Mouse (Mus musculus) stomach, postnatal 0 days (tissue): Measurements from ENCODE around the gene Rpl35a. TPM values are rescaled to one million over a fixed set of nuclear protein-coding genes. Genes with fewer than 3 reads are reported as not detected.

Source experiments
- ATAC-seq: fragments of 200-750 bp; cut with Nextera tagmentation; 2 replicates; pipeline ENCODE4 v1.8.0; 2017; ENCODE audit not compliant: low FRiP score, low TSS enrichment
- DNase-seq: peaks from one replicate; pipeline ENCODE4 v3.0.0-alpha.2; 2016; ENCODE audit warnings: low spot score
- H3K27ac ChIP-seq: fragments of 300-500 bp; sonication (generic); replicated peaks from 2 replicates; pipeline ENCODE4 v1.5.1; 2014; ENCODE audit warnings: mild to moderate bottlenecking, control low read depth
- H3K27me3 ChIP-seq: fragments of 300-500 bp; sonication (generic); 2 replicates; pipeline ENCODE4 v1.6.1; 2014; ENCODE audit warnings: low read length; ENCODE audit not compliant: control insufficient read depth, insufficient read depth
- H3K36me3 ChIP-seq: fragments of 300-500 bp; sonication (generic); 2 replicates; pipeline ENCODE4 v1.6.1; 2014; ENCODE audit warnings: low read length, mixed read lengths; ENCODE audit not compliant: control insufficient read depth, insufficient read depth
- H3K4me1 ChIP-seq: fragments of 300-500 bp; sonication (generic); replicated peaks from 2 replicates; pipeline ENCODE4 v1.6.1; 2014; ENCODE audit warnings: antibody characterized with exemption; ENCODE audit not compliant: control insufficient read depth, insufficient read depth
- H3K4me2 ChIP-seq: fragments of 300-500 bp; sonication (generic); replicated peaks from 2 replicates; pipeline ENCODE4 v1.6.1; 2014; ENCODE audit warnings: low read depth, mild to moderate bottlenecking, control low read depth, moderate library complexity
- H3K4me3 ChIP-seq: fragments of 300-500 bp; sonication (generic); 2 replicates; pipeline ENCODE4 v1.5.1; 2014; ENCODE audit warnings: low read depth, low read length, control low read depth
- H3K9ac ChIP-seq: fragments of 300-500 bp; sonication (generic); 2 replicates; pipeline ENCODE4 v1.6.1; 2014; ENCODE audit warnings: mild to moderate bottlenecking, low read length, control low read depth, mixed read lengths
- H3K9me3 ChIP-seq: fragments of 300-500 bp; sonication (generic); 2 replicates; pipeline ENCODE4 v1.6.1; 2016; ENCODE audit warnings: low read length; ENCODE audit not compliant: control insufficient read depth
- CTCF ChIP-seq: IDR thresholded peaks from 2 replicates; pipeline ENCODE4 v1.5.1; 2016; ENCODE audit warnings: antibody characterized with exemption, low read depth, mild to moderate bottlenecking, moderate library complexity
- EP300 ChIP-seq: optimal IDR thresholded peaks from 2 replicates; pipeline ENCODE3; 2016; ENCODE audit warnings: antibody characterized with exemption
- WGBS: fragments of 180-500 bp; shearing (Covaris S2); extraction: QIAGEN DNeasy Blood & Tissue Kit; methylation state at CpG from one replicate; pipeline ENCODE4 v1.1.7; 2014; 5-methylcytosine and 5-hydroxymethylcytosine counted together
- polyA plus RNA-seq: library from polyadenylated mRNA; unstranded; fragments of >200 nt; fragmentation: Nextera tagmentation; extraction: Ambion mirVana; gene quantifications from 2 replicates; pipeline ENCODE4 v1.2.1, GENCODE M21; 2015

The Rpl35a gene
- polyA plus RNA-seq, 1 experiment from 2014 or later: 827 TPM

DNA sequence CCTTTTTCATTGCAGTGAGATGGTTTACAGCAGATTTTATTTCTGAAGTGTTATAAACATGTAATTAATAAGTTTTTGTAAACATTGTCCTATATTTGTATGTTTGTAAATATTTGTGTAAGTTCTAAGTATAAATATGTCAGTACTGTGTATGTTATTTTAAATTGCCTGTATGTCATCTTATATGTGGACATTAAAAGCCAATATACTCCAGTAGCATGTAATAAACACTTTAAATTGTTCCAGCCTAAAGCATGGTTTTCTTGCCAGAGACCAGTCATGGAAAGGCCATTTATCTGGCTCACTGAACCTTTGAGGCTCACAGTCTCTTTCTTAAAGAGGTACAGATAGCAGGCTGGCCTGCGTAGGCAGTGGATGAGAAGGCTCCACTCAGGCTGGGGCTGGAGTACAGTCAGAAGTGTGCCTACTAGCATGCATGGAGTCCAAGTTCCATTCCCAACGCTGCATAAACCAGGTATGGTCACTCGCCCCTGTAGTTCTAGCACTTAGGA is 40.8 kb upstream of the Rpl35a start:
- H3K9me3 ChIP-seq: no peaks in the 10 kb centered on the region
- DNase-seq (no peak), ATAC-seq (no peak)
- no peak overlapping the region for H3K4me3 ChIP-seq
- no peak overlapping the region for H3K27ac ChIP-seq
- H3K4me2 ChIP-seq: no peak overlapping the region
- no peak for TF ChIP-seq EP300
- no peak for TF ChIP-seq CTCF
- H3K27me3 ChIP-seq: no peaks in the 10 kb centered on the region
- H3K9ac ChIP-seq: no peak overlapping the region
- H3K36me3 ChIP-seq: peaks cover 14% of the 10 kb centered on the region
- WGBS: 78% methylated on average over 3 of the region's 3 CpGs
- no peaks in the 10 kb centered on the region for H3K4me1 ChIP-seq

DNA sequence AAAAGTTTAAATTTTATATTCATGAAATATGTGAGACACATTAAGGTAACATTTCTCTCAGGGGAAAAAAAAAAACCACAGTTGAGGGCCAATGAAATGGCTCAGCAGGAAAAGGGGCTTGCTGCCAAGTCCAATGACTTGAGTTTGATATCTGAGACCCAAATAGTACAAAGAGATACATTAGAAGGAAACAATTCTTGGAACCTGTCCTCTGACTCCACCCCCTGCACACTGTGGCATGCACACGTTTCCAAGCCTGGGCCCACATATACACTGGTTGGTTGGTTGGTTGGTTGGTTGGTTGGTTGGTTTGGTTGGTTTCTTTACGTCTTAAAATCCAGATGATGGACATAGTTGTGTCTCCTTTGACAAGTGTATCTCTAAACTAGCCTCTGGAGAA is 40.3 kb upstream of the Rpl35a start:
- H3K9ac ChIP-seq: no peak overlapping the region
- no peak overlapping the region for H3K4me3 ChIP-seq
- DNase-seq (no peak), ATAC-seq (no peak)
- no peaks in the 10 kb centered on the region for H3K4me1 ChIP-seq
- H3K4me2 ChIP-seq: no peak overlapping the region
- WGBS: 78% methylated on average over 2 of the region's 2 CpGs
- H3K9me3 ChIP-seq: no peaks in the 10 kb centered on the region
- H3K36me3 ChIP-seq: peaks cover 14% of the 10 kb centered on the region
- TF ChIP-seq EP300: no peak
- TF ChIP-seq CTCF: no peak
- no peaks in the 10 kb centered on the region for H3K27me3 ChIP-seq
- H3K27ac ChIP-seq: no peak overlapping the region

- TF ChIP-seq CTCF: no peak
- TF ChIP-seq EP300: no peak
- no peak overlapping the region for H3K9ac ChIP-seq
- no peak for ATAC-seq
- DNase-seq: no peak
- H3K4me1 ChIP-seq: no peaks in the 10 kb centered on the region
- H3K4me2 ChIP-seq: no peak overlapping the region
- H3K27ac ChIP-seq: no peak overlapping the region
- H3K27me3 ChIP-seq: no peaks in the 10 kb centered on the region
- H3K36me3 ChIP-seq: peaks cover 7% of the 10 kb centered on the region
- WGBS: 60% methylated on average over 5 of the region's 5 CpGs
- H3K9me3 ChIP-seq: no peaks in the 10 kb centered on the region
- H3K4me3 ChIP-seq: no peak overlapping the region
Measured at GRCm38 (mm10) chr16:33017677-33018349, 38.4 kb upstream of the Rpl35a start.

DNA sequence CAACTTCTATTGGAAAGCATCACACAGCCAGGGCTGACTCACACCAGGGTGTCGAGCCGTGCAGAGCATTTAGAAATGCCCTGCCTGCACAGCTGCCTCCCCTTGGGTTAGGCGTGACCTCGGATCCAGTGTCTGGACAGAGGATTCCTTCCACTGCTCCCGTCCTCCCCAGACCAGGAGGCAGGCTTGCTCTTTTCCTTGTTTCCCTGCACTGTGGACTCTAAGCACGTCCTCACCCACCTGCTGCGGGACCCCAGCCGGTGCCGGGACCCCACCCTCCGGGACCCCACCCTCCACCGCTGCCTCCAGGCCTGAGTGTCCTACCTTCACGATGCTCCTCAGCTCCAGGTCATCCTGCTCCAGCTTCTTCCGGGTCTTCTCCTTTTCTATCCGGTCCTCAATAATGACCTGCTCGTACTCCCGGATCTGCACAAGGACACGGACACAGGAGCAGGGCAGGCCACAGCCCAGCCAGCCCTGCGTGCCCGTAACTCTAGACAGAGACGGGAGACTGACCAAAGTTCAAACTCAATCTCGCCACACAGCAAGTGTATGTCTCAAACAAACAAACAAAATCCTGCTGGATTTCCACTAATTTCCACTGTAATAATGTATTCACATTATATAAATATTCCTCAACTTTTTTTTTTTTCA is 37.0 kb upstream of the Rpl35a start:
- WGBS: 59% methylated on average over 21 of the region's 21 CpGs
- Histone ChIP-seq H3K4me3 (no peak overlapping the region), H3K27ac (no peak overlapping the region), H3K4me1 (no peaks in the 10 kb centered on the region), H3K27me3 (no peaks in the 10 kb centered on the region), H3K36me3 (no peaks in the 10 kb centered on the region), H3K9me3 (no peaks in the 10 kb centered on the region), H3K4me2 (no peak overlapping the region), H3K9ac (peak overlapping the region; percentile 35; the same call in 1 of the 2 replicates)
- ATAC-seq (peak; percentile 34; the same call in 1 of the 2 replicates), DNase-seq (peak; percentile 29)
- TF ChIP-seq EP300 (no peak), CTCF (no peak)

- ATAC-seq (no peak), DNase-seq (no peak)
- Histone ChIP-seq H3K9me3 (no peaks in the 10 kb centered on the region), H3K27ac (no peak overlapping the region), H3K36me3 (no peaks in the 10 kb centered on the region), H3K4me2 (no peak overlapping the region), H3K4me3 (no peak overlapping the region), H3K27me3 (no peaks in the 10 kb centered on the region), H3K4me1 (no peaks in the 10 kb centered on the region), H3K9ac (no peak overlapping the region)
- no peak for TF ChIP-seq EP300
- no peak for TF ChIP-seq CTCF
- WGBS: 75% methylated on average over 3 of the region's 3 CpGs
Measured at GRCm38 (mm10) chr16:33021381-33021780, 34.9 kb upstream of the Rpl35a start.

DNA sequence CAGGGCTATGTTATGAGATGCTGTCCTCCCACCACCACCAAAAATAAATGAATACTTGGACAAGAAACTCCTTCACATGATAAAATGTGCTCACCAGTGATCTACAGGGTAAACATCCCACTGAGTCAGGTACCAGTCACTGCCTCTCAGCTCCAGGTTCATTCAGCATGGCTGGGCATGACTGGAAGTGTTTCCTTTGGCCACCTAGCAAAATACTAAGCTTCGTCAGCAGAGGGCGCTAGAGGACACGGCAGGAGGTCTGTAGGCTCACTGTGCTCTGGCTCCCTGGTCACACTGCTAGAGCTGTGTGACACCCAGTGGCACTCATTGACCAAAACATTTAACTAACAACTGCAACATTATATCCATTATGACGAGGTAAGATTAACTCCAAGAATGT is 32.5 kb upstream of the Rpl35a start:
- peak; percentile 99 for TF ChIP-seq CTCF
- no peak for TF ChIP-seq EP300
- H3K27me3 ChIP-seq: no peaks in the 10 kb centered on the region
- H3K9me3 ChIP-seq: no peaks in the 10 kb centered on the region
- 3% methylated on average over 4 of the region's 4 CpGs for WGBS
- H3K4me1 ChIP-seq: no peaks in the 10 kb centered on the region
- peak; percentile 91 for ATAC-seq
- H3K9ac ChIP-seq: no peak overlapping the region
- H3K27ac ChIP-seq: no peak overlapping the region
- no peak overlapping the region for H3K4me2 ChIP-seq
- no peak overlapping the region for H3K4me3 ChIP-seq
- peak; percentile 90 for DNase-seq
- no peaks in the 10 kb centered on the region for H3K36me3 ChIP-seq
